In the genomic region with DNA sequence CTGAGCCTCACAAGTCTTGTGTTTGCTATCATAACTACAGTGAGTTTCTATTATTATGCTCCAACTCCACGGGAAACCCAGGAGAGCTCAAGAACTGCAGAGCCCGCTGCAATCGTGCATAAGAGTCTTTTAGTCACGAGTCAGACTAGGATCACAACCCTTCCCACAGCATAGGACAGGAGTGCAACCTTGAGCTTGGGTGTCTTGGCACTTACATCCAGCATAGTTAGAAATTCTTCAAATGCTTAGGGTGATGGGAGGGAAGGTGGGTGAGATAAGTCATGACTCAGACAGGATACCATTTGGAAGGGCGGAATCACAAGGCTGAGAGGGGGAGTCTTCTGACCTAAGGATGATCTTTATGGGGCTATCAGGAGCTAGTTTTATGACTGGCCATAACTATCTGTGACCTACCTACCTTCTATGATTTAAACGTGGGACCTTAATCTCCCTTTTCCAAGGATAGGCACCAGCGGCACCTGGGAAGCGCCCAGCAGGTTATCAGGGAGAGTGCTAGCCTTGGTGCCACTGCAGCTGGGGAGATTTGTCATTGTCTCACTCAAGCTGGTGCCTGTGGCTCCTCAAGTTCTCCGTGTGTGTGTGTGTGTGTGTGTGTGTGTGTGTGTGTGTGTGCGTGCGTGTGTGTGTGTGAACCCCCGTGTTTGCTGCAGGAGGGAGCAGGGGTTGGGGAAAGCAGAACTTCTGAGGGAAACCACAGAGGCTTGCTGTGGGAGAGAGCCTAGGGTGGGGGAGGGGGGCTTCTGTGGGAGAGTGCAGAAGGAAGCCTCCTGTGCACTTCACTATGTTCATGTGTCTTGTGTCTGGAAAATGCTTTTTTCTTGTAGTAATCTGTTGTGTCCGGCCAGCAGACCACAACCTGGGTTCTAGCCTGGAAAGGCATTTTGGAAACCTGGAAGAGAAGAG, we compare ENCODE assay signal across 9 mouse cellular contexts. TPM values are rescaled to one million over a fixed set of nuclear protein-coding genes. Genes with fewer than 3 reads are reported as not detected.
DNase-seq lines count a peak whose midpoint lies in the region.
"Had no signal": no experiment of that assay in that cellular context is flagged by ENCODE, and none has a peak within 500 bp of the region (broad histone marks: within the 10 kb centered on the region; RNA-seq: fewer than 3 reads in every experiment).

No protein-coding gene starts in this region.

- H3K36me3 ChIP-seq in heart, embryonic 10.5 days = no peaks in the 10 kb centered on the region

- H3K27me3 ChIP-seq in heart, embryonic 10.5 days (ENCODE audit: insufficient read depth, poor library complexity, severe bottlenecking) = no peaks in the 10 kb centered on the region

- no peak for DNase-seq in heart, embryonic 10.5 days (ENCODE audit: low spot score)
- no peak for DNase-seq in heart, postnatal 14 days
- DNase-seq in 3T3-L1 (ENCODE audit: low read depth, low spot score) (peak; percentile 38), liver (peak; percentile 47)
- DNase-seq in brain, adult 2 months (ENCODE audit: low read depth, low spot score) = peak; percentile 26
- DNase-seq in thymus, postnatal 0 days (ENCODE audit: low spot score) = peak; percentile 64
- DNase-seq in urinary bladder, postnatal 4 days (ENCODE audit: low spot score in 2 of 2) = no peak
- DNase-seq in urinary bladder, postnatal 36 days (ENCODE audit: low spot score in 2 of 2) = no peak

- H3K27ac ChIP-seq in heart, embryonic 10.5 days = 0 out of 2 replicates have a peak overlapping the region, but pooled peaks have one; percentile 49
- H3K27ac ChIP-seq: macrophage had no signal

- peak overlapping the region; percentile 47 for H3K4me3 ChIP-seq in heart, embryonic 10.5 days

- intact Hi-C loops in heart, postnatal 14 days (cut with DNase I) = loop anchor here (5.0 kb wide), 1 partner anchor 35 kb away; no protein-coding TSS in a partner anchor

- no peaks in the 10 kb centered on the region for H3K9me3 ChIP-seq in heart, embryonic 10.5 days

- peaks cover 11% of the 10 kb centered on the region for H3K4me1 ChIP-seq in heart, embryonic 10.5 days

- WGBS in heart, embryonic 10.5 days = 15% methylated on average over 13 of the region's 13 CpGs

RNA-seq across cellular contexts. Expression of gene Ccdc171, which starts 42.1 kb away (rescaled TPM):
- polyA plus RNA-seq in heart, embryonic 10.5 days (2016; fragmentation: Nextera tagmentation; extraction: Ambion mirVana) = 3.3 and 4.0 TPM in 2 replicates
- 1 to 10 TPM; 1.2 to 1.3 TPM for total RNA-seq in heart, postnatal 14 days (2021)
- 5.7 and 6.2 TPM in 2 replicates for polyA plus RNA-seq in thymus, postnatal 0 days (2015; fragmentation: Nextera tagmentation; extraction: Ambion mirVana)

Comparison
In these comparisons a context has a peak if more than half of its experiments do, and no peak if none do; other contexts are left out.
1. DNase-seq: peak in 3T3-L1 (single experiment), brain, adult 2 months (single experiment), liver (single experiment) and thymus, postnatal 0 days (single experiment); none in heart, embryonic 10.5 days (single experiment), heart, postnatal 14 days (0 of 2), urinary bladder, postnatal 4 days (0 of 2) and urinary bladder, postnatal 36 days (0 of 2).